Mouse (Mus musculus) cortical plate, adult 2 months (tissue): ENCODE measurements at regions not wholly inside any gene's neighbourhood (a gene's known extent, or its start where the extent isn't known, plus 50 kb on each side); places are given as distances from the start of the nearest gene placed in this dataset.

Source experiments
- CTCF ChIP-seq: fragments of 200-500 bp; IDR thresholded peaks from 2 replicates; pipeline ENCODE4 v1.5.1; 2011; ENCODE audit warnings: mild to moderate bottlenecking, control low read depth, low read length; ENCODE audit not compliant: insufficient read depth; ENCODE audit errors: extremely low read depth
- POLR2A ChIP-seq: fragments of 200-500 bp; IDR thresholded peaks from 2 replicates; pipeline ENCODE4 v1.6.1; 2011; ENCODE audit warnings: mild to moderate bottlenecking, low read length, control low read depth; ENCODE audit not compliant: insufficient read depth; ENCODE audit errors: extremely low read depth

DNA sequence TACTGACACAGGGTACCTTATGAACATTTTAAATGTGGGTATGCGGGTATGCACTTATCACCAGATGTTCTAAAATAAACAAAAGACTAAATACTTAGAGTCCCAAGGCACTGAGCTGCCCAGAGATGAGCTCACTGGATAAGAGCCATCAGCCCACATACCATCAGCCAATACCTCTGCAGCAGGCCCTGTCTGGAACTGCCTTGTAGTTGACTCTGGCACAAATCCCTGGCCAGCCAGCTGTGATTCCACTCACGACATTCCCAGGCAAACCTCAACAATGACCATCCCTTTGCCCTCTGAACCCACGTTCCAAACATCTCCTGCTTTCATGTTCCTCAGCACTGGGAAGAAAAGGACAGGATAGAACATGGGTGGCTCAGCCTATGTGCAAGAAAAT lies 73.7 kb downstream of the Mrpl39 start:
- TF ChIP-seq CTCF (no peak), POLR2A (no peak)
